In genomic region chr13:23581408-23582218, GRCm38 (mm10) we compare ENCODE assay signal across 8 mouse cellular contexts. TPM values are rescaled to one million over a fixed set of nuclear protein-coding genes. Genes with fewer than 3 reads are reported as not detected.
DNase-seq lines count a peak whose midpoint lies in the region; ATAC-seq lines count a peak whose summit lies in the region.

Hist1h4d (plus strand) TSS chr13:23581598.

- no peaks in the 10 kb centered on the region for H3K9me3 ChIP-seq in hindbrain, embryonic 15.5 days

- H3K36me3 ChIP-seq in hindbrain, embryonic 15.5 days: no peaks in the 10 kb centered on the region
- H3K36me3 ChIP-seq in macrophage (ENCODE audit: inconsistent target): no peaks in the 10 kb centered on the region

- H3K27ac ChIP-seq in hindbrain, embryonic 15.5 days (replicated peaks): peak within 1 kb of the TSS; percentile 80
- peak within 1 kb of the TSS; percentile 88 for H3K27ac ChIP-seq in macrophage

- no peaks in the 10 kb centered on the region for H3K27me3 ChIP-seq in hindbrain, embryonic 15.5 days

- under 1% methylated on average over 43 of the region's 43 CpGs for WGBS in hindbrain, embryonic 15.5 days
- WGBS in macrophage (ENCODE audit: missing documents): 0% methylated on average over 40 of the region's 43 CpGs

- DNase-seq in R1 (ENCODE audit: low read depth, low spot score): peak; percentile 98
- DNase-seq in cerebellum, postnatal 36 days: peak; percentile 88 to 97
- DNase-seq in frontal cortex, postnatal 36 days (ENCODE audit: low spot score in 2 of 2): peak; percentile 99 to 100
- DNase-seq in left cerebral cortex, adult 18-20 months (ENCODE audit: low spot score in 2 of 2): peak; percentile 95 to 96
- DNase-seq in right cerebral cortex, adult 18-20 months: peak; percentile 96
- DNase-seq in urinary bladder, postnatal 10 days (ENCODE audit: low spot score): peak; percentile 79

- peaks cover 39% of the 10 kb centered on the region for H3K4me1 ChIP-seq in hindbrain, embryonic 15.5 days (replicated peaks)

- peak within 1 kb of the TSS; percentile 48 for H3K9ac ChIP-seq in hindbrain, embryonic 15.5 days

- no peaks in the 10 kb centered on the region for H3K79me2 ChIP-seq in macrophage (ENCODE audit: inconsistent target)

- peak within 1 kb of the TSS; percentile 53 for H3K4me3 ChIP-seq in hindbrain, embryonic 15.5 days
- peak within 1 kb of the TSS; percentile 32 for H3K4me3 ChIP-seq in macrophage (ENCODE audit: inconsistent target)

- peak within 1 kb of the TSS; percentile 81 for H3K4me2 ChIP-seq in hindbrain, embryonic 15.5 days

- peak; percentile 95 for ATAC-seq in hindbrain, embryonic 15.5 days (ENCODE audit: low FRiP score, low read depth)

RNA-seq across cellular contexts. Expression of gene Hist1h4d, which starts in this region (rescaled TPM):
- 35.1 and 51.2 TPM in 2 replicates for polyA plus RNA-seq in hindbrain, embryonic 15.5 days (2015; fragmentation: Nextera tagmentation; extraction: Ambion mirVana)
- 100 to 1,000 TPM; 166 to 191 TPM for total RNA-seq in left cerebral cortex, adult 18-20 months (2021)
- total RNA-seq in macrophage (2018; cell fraction: chromatin; rRNA removed): 10 to 100 TPM in 10 of 26 experiments, 1 to 10 TPM in 16; 2.7 to 28.6 (median 6.7) TPM
- total RNA-seq in macrophage (2018; cell fraction: cytosol; rRNA removed): 10 to 100 TPM; 15.5 to 74.3 (median 36.1) TPM
- total RNA-seq in macrophage (2018; cell fraction: nucleus; rRNA removed): 10 to 100 TPM in 21 of 26 experiments, 1 to 10 TPM in 5; 3.5 to 73.2 (median 16.5) TPM
- 0.13 TPM in 1 of 3 replicates, not detected in the others for polyA plus RNA-seq in macrophage (2018)

Comparison
In these comparisons a context has a peak if more than half of its experiments do, and no peak if none do; other contexts are left out.
1. Peak in every context shown above with its lines: DNase-seq, ATAC-seq, H3K4me3 ChIP-seq and H3K27ac ChIP-seq.
2. RNA of gene Hist1h4d (polyA plus RNA-seq): 35.1 to 51.2 TPM in hindbrain, embryonic 15.5 days; 0.13 TPM in macrophage; every median in the first group is over 10 times any median in the second.